Mouse (Mus musculus) neural tube, embryonic 10.5 days (tissue): ENCODE data around the gene Ifnlr1.
"Not testable (repeated sequence)": the region's sequence is repeated elsewhere in the genome, so short reads cannot be mapped to it uniquely, and the experiment has no call there.

Experiments used
- DNase-seq: peaks from one replicate; pipeline ENCODE4 v3.0.0-alpha.2; 2017; ENCODE audit warnings: low spot score; ENCODE audit errors: extremely low spot score

Ifnlr1 gene

DNA sequence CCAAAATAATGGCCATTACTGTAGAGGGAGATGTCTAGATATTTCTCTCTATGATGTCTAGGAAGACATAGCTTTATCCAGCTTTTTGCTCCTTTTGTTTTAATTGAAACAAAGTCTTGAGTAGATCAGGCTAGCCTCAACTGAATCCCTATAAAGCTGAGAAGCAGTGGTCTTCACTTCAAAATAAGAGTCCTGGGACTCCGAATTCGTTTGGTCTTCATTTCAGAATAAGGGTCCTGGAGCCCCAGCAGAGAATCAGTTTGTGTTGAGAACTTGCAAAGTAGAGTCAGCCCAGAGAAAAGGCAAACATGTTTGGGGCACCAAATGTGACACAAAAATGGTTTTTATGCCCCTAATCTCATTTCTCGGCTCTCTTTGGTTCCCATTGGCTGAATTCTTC, 1.4 kb upstream of the Ifnlr1 start:
- no peak for DNase-seq

DNA sequence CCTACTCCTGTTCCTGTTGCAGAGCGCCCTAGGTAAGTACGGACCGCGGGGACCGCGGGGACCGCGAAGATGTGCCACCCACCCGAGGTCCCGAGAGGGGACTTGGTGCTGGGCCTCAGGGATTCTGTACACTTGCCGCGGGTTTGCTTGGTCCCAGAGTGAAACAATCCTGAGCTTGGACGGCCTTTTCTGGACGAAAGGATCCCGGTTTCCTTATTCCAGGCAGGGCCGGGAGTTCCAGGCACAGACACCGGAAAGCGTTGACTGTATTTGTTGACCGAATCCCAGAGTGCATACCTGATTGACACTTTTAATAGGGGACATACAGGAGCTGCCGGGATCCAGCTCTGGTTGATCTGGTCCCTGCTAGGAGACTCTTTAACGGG, 474 bp downstream of the Ifnlr1 start:
- peak; percentile 49 for DNase-seq

DNA sequence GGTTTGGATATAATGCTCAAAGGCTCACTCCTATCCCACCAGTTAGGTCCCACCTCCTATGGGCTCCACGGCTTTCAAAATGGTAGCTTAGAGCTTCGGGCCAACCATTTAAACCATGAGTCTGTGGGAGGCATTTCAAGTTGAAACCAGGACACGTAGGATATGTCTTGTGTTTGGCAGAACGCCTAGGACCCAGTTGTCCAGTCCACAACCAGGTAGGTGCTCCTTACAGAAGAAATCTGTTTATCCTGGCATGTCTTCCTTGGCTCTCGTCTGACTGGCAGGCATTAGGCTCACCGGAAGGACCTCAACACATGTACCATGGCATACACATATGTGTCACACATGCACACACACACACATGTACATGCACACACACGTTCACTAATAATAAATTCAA, 3.7 kb downstream of the Ifnlr1 start:
- DNase-seq = no peak

DNA sequence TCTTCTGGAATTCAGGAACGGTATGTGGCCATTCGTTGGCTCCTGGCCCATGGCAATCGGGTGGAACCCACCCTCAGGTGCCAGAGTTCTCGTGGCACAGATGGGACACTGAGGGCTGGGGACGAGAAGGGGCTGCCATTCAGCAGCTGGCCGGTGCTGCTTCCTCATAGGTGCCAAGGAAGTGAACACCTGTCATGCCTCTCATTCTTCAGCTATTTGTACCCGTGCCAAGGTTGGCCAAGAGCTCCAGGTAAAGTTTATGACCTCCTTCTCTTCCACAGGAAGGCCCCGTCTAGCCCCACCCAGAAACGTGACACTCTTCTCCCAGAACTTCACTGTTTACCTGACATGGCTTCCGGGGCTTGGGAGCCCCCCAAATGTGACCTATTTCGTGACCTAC, 4.2 kb downstream of the Ifnlr1 start:
- DNase-seq = no peak

DNA sequence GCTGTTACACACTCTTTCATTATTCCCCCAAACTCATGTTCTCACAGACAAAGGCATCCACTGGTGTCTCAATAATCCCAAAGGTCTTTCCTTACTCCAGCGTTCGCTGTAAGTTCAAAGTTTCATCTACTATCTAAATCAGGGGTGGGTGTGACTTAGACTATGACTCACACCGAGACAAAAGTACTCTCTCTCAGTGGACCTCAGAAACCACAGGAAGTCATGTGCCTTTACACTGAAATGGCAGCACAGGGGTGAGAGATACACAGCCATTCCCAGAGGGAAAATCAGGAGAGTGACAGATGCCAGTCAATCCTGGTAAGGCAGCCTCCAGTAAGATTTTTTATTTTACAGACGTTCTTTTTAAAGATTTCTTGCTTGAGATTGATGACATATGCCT, 6.8 kb downstream of the Ifnlr1 start:
- no peak for DNase-seq

DNA sequence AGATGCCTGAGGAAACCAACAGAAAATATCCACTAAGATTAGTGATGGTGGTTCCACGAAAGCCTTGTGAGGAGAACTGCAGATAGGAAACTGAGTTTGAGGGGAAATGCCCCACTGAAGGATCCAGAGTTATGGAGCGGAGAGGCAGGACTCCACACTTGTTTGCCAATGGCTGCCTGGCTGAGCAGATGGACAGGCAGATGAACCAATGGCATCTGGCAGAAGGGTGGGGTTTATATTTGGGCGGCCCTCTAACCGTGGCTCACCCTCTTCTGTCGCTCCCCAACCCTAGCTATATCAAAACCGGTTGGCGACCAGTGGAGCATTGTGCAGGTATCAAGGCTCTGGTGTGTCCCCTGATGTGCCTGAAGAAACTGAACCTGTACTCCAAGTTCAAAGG, 12.4 kb downstream of the Ifnlr1 start:
- DNase-seq = no peak

DNA sequence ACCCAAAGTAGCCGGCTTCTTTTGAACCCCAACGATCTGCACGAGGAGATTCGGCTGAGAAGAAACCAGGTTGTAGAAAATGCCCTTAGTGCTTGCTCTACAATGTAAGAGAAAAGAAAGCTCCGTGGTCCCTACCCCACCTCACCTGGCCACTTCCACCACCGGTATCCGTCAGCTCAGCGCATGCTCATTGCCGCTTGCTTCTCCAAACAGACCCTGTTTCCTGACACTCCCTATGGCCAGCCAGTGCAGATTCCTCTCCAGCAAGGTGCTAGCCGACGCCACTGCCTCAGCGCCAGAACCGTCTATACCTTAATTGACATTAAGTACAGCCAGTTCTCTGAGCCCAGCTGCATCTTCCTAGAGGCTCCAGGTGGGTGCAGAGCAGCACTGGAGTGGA, 17.4 kb downstream of the Ifnlr1 start:
- no peak for DNase-seq

DNA sequence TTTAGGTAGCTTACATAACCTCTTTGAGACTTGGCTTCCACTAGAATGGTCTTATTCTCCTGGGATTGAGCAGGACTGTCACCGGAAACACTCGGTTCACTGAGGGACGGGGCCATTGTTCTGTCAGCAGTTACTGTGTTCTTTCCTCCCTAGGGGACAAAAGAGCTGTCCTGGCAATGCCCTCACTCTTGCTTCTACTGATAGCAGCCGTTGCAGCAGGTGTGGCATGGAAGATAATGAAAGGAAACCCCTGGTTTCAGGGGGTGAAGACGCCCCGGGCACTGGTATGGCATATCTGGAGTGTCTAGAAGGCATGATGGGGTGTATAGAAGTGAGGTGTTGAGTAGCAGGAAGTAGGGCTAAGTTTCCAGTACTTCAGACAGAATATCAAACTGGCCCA, 17.9 kb downstream of the Ifnlr1 start:
- DNase-seq = no peak

DNA sequence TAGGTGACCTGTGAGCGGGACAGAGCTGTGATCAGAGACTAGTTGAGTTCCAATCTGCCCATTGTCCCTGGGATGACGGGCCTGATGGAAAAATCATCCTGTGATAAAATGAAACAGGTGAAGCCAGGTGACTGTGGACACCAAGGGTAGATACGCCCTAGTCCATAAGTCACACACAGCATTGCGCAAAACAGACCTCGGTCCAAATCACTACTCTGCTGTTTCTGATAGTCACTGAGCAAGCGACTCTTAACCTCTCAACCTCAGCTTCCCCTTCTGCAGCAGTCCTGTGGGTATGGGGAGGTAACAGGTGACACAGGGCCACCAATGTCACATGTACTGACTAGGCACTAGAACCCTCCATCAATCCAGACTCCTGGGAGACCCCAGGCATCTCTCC, 20.0 kb downstream of the Ifnlr1 start:
- no peak for DNase-seq

DNA sequence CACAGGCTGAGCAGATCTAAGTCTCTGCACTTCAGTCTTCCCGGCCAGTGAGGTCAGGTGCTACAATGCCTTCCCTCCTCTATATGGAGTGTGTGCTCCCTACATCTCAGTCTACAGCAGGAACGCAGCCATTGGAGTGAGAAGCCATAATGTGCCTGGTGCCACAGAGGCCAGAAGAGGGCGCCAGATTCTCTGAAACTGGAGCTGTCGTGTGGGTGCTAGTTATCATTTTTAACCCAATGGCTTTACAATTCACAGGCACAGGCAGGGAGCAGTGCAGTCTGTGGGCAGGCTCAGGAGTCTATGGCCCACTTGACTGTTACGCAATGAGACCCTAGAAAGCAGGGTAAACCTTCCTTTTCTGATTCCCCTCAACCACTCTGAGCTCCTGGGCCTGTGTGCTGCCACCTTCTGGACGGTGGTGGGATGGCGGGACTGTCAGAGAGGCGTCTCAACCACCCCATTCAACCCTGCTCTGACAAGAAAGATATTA, 23.0 kb downstream of the Ifnlr1 start:
- DNase-seq = peak; percentile 87

DNA sequence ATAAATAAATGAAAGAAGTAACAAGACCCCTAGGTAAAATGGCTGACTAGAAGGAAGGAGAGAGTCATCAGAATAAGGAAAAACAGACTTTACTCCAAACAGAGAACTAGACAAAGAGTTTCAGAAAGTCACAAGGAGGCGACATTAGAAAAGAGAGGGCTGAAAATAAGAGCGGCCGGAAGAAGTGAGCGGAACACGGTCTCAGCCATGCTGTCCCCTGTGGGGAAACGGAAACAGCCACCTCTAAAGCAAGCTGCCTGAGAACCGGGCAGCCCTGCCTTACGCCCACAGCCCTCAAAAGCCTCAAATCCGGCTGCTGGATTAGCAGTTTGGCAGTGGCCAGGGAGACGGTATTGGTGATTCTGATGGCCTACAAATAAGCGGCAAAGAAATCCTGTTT, 23.5 kb downstream of the Ifnlr1 start:
- DNase-seq = no peak

DNA sequence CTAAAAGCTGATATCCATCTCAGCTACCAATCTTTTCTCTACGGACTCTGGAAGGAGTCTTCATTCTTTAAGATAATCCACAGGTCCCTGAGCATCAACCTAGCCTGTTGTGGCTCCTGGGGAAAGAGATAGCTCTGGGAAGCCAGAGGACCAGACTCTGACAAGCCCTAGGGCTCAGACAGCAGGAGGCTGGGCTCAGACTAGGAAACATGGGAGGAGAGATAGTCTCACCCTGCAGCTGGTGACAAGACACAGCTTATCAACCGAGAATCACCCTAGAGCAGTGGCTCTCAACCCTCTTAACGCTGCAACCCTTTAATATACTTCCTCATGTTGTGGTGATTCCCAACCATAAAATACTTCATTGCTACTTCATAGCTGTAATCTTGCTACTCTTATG, 24.3 kb downstream of the Ifnlr1 start:
- no peak for DNase-seq

DNA sequence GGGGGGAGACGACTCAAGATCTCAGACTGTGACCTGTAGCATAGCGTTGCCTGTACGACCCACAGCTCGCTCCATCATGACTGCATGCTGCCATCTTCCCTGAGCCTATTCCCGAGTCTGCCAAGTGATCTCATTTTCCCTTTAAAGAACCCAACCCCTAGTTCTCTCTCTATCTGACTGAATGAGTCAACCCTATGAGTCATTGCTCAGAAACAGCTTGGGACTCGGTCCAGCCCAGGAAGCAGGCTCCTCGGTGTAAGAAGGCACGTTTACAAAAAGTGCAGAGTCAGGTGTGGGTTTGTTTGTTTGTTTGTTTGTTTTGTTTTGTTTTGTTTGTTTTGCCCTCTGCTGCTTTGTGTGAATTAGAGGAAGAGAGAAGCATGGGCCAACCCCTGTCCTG, 28.7 kb downstream of the Ifnlr1 start:
- no peak for DNase-seq

DNA sequence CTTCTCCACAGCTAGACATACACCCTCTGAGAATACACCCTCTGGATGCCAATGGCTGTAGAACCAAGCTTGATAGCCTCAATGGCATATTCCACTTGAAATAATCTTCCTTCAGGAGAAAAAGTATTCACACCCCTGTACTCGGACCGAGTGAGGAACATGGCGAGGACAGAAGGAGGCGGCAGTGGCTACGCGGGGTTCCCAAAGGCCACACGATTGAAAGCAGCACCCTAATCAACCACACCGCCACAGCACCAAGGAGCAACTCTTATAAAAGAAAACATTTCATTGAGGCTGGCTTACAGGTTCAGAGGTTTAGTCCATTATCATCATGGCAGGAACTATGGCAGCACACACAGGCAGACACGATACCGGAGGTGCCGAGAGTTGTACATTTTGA, 30.4 kb downstream of the Ifnlr1 start:
- not testable (repeated sequence) for DNase-seq

DNA sequence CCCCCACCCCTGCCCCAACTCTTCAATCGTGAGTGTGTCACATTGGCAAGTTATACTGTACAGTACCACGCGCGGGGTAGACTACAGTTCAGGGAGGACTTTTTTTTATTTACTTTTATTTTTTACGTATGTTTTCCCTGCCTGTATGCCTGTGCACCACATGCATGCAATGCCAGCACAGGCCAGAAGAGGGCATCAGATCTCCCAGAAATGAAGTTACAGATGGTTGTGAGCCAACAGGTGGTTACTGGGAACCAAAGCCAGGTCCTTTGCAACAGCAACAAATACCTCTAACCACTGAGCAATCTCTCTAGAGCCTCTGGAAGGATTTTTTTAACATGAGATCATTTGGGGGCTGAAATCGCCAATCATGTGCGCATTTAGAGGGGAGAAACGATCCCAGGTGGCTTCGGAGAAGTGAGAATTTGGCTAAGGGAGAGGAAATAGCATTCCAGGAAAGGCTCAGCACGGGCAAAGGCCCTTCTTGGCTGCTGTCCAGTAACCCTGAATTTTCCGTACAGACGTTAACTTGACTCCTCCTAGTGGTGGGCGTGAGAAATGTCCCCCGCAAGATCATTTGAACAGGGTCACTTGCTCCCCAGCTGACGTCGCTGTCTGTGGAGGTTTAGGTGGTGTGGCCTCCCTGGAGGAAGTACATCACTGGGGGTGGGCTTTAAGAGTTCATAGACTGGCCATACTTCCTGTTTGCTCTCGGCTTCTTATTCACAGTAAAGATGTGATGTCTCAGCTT, 36.6 kb downstream of the Ifnlr1 start:
- DNase-seq = no peak

DNA sequence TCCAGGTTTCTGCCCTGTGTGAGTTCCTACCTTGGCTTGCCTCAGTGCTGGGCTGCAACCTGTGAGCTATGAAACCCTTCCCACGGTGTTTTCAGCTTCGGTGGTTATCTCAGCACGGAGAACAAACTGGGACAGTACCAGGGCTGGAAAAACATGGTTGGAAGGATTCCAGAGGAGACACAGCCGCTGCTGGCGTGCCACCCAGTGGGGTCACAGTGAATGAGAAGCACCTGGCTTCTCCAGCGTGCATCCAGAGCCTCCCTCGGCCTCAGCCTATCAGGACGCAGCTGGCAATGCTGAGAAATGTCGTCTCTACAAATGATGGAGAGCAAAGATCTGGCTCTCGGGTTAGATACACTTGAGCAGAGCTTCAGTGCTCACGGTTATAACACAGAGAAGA, 40.3 kb downstream of the Ifnlr1 start:
- no peak for DNase-seq

DNA sequence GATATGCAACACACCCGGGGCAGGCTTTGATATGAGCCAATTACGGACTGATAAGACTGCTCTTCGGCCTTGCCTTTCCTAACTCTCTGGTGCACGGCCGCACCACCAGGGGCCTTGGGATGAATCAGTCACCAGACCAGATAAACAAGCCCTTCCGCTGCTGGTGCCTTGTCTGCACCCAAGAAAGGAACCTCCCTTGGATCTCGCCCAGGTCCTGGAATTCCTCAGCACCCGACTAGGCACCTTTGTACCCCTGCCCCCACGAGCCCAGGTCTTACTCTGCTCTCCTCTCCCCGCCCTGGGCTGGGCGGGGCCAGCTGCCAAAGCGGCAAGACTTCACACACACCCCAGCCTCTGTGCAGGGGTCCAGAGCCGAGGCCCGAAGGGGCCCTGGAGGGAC, 41.7 kb downstream of the Ifnlr1 start, which contains the start of gene Il22ra1:
TSS of gene Il22ra1 (plus strand) at position 356 of the 400 bp plus-strand sequence.
- no peak for DNase-seq

DNA sequence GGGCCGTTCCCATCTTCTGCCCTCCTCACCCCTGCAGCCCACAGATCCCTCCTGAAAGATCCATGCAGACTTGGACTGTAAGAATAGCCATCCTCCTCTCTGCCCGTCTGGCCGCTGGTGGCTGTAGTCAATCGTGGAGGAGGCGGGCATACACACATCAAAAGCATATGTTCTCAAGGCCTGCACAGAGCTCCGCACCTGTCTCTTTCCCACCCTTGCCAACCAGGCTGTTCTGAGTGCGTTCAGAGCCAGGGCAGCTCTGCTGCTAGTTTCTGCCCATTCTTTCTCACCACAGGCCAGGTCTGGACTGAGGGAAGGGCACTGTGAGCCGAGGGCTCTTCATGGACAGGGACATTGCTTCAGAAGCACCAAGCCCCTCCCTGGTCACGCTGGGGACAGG, 44.1 kb downstream of the Ifnlr1 start:
- no peak for DNase-seq

DNA sequence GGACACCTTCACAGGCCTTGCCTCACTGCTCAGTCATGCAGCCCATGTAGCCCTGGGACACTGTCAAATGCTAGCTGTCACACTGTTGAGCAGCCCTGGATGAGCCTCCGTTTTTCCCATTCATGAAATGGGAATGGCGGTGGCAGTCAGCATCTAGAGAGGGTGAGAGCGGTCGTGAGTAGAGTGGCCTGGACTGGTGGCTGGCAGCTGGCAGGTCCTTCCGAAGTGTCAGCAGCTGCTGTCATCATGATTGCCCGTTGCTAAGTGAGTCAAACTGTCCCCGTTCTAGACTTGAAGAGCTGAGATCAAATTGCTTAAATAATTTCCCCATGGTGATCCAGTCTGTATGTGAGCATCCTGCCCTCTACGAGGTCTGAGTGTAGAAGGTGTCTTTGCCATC, 44.9 kb downstream of the Ifnlr1 start:
- DNase-seq = no peak

DNA sequence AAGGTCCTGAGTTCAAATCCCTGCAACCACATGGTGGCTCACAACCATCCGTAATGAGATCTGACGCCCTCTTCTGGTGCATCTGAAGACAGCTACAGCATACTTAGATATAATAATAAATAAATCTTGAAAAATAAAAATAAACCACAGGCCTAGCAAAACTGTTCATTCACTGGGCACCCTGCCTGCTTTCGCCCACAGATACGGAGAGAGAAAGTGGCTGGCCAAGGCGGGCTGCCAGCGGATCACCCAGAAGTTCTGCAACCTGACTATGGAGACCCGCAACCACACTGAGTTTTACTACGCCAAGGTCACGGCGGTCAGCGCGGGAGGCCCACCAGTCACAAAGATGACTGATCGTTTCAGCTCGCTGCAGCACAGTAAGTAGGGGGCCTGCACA, 47.8 kb downstream of the Ifnlr1 start:
- no peak for DNase-seq

DNA sequence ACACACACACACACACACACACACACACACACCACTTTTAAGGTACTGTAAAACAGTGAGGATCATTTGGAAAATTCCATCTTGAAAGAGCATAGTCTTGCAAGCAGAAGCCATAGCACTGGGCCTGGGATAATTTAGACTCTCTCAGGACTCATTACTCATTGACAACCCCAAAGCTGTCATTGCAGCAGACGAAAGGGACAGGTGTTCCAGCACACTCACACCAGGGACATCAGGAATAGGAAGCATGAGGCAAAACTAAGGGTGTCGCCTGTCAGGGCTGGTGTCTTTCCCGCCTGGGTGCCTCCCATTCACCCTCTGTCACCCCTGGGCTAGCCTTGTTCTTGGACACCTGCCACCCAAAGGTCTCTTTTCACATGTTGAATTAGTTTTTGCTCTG, 50.8 kb downstream of the Ifnlr1 start:
- DNase-seq = no peak

DNA sequence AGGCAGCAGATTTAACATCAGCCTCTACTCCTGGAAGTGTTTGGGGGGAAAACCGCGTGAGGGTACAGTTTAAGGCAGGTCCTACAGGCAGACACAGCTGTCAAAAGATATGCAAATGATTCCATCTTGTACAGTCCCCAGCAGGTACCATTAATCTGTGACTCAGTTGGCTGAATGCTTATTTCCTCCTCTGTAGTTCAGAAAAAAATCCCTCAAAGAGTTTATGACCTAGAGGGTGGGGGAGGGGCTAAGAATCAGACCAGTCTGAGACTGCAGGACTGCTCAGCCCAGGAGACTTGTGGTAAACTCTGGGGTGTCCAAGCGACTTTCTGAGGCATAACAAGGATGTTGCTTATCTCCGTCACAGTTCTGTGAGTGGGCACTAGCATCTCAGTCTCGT, 52.1 kb downstream of the Ifnlr1 start:
- DNase-seq = no peak

DNA sequence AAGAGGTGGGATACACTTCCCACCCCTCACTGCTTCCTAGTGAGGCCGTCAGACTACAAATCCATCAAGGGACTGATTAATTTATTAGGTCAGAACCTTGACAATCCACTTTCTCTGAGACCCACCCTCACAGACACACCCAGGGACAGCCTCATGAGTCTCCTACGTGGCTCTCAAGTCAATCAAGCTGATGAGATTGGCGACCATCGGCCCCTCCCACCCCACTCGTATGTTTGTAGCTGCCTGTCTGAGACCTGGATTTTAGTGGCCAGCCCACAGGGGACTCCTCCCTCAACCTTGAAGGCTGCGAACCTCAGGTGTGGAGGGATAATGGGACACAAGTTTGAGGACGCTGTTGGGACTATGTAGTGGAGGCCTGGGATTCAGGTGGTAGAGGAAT, 53.1 kb downstream of the Ifnlr1 start:
- no peak for DNase-seq

DNA sequence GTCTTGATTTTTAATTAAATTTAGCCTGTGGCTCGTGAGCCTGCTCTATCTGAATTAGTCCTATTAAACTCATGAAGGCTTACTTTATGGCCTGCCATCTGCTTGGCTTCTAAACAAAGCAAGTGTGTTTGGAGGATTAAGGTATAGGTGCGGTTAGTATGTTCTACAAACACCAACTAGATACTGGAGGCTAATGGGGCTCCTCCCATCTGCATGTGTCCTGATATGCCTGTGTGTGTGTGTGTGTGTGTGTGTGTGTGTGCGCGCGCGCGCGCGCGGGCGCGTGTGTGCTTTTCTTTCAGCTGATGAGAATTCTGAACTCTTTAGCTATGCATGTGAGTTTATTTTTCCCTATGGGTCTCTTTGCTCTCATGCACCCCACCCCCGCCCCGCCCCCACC, 53.6 kb downstream of the Ifnlr1 start:
- DNase-seq = no peak
